Comparison of ENCODE assay signal across 8 mouse cellular contexts in the genomic region with DNA sequence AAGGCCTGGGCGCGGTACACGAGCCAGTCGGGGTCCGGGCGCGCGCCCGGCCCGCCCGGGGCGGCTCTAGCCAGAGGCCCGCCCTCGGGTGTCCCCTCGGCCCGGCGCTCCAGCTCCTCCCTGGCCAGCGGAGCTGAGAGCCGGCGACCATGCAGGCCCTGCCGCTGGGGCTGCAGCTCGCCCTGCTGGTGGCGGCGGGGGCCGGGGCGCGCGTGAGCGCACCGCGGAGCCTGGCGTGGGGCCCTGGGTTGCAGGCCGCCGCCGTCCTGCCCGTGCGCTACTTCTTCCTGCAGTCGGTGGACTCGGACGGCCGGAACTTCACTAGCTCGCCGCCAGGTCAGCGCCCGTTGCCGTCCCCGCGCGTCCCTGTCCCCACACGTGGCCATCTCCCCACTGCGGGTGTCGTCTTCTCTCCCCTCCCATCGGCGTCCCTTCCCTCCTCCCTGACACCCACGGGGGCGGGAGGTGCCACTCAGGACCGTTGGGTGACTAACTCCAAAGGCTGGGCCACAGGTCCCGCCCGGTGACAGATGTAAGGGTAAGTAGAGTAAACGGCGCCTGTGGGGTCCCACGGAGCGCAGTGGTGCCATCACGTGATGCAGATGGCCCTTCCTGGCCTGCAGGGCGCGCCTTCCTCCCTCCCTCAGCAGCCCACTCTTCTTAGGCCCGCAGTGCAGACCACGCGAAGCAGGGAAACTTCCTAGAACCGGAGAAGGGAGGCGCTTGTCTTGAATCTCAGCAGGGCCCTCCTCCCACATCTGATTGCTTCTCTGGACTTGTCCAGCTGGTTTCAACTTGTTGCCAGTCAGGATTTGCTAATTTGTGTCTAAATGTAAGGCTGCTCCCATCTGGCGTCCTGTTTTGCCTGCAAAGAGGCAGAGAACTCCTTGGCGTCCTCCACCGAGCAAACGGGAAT. TPM values are rescaled to one million over a fixed set of nuclear protein-coding genes. Genes with fewer than 3 reads are reported as not detected.
DNase-seq lines count a peak whose midpoint lies in the region; ATAC-seq and TF ChIP-seq lines count a peak whose summit lies in the region.

TSS of gene Kdelc2 (plus strand) at position 75 of the 916 bp plus-strand sequence.

- H3K9me3 ChIP-seq in embryonic facial prominence, embryonic 12.5 days = no peaks in the 10 kb centered on the region
- H3K9me3 ChIP-seq in limb, embryonic 12.5 days = no peaks in the 10 kb centered on the region
- no peaks in the 10 kb centered on the region for H3K9me3 ChIP-seq in midbrain, embryonic 14.5 days (ENCODE audit: control insufficient read depth, low read length)

- WGBS in embryonic facial prominence, embryonic 12.5 days = under 1% methylated on average over 72 of the region's 75 CpGs
- under 1% methylated on average over 74 of the region's 75 CpGs for WGBS in heart, adult 2 months
- WGBS in kidney, adult 2 months = under 1% methylated on average over 75 of the region's 75 CpGs
- WGBS in limb, embryonic 12.5 days = under 1% methylated on average over 72 of the region's 75 CpGs
- under 1% methylated on average over 74 of the region's 75 CpGs for WGBS in midbrain, embryonic 14.5 days
- WGBS in spleen, adult 2 months = 1% methylated on average over 74 of the region's 75 CpGs

- H3K4me3 ChIP-seq in embryonic facial prominence, embryonic 12.5 days = peak within 1 kb of the TSS; percentile 65
- peak within 1 kb of the TSS; percentile 95 for H3K4me3 ChIP-seq in heart, adult 2 months
- peak within 1 kb of the TSS; percentile 72 for H3K4me3 ChIP-seq in kidney, adult 2 months (ENCODE audit: insufficient read depth, low read depth, low read length)
- peak within 1 kb of the TSS; percentile 76 for H3K4me3 ChIP-seq in limb, embryonic 12.5 days (replicated peaks)
- peak within 1 kb of the TSS; percentile 66 for H3K4me3 ChIP-seq in midbrain, embryonic 14.5 days (replicated peaks; ENCODE audit: low read depth, low read length)
- peak within 1 kb of the TSS; percentile 58 for H3K4me3 ChIP-seq in spleen, adult 2 months (ENCODE audit: extremely low read depth, insufficient read depth, insufficient read length)

- H3K4me2 ChIP-seq in embryonic facial prominence, embryonic 12.5 days (replicated peaks) = peak within 1 kb of the TSS; percentile 60
- H3K4me2 ChIP-seq in limb, embryonic 12.5 days = peak within 1 kb of the TSS; percentile 70
- H3K4me2 ChIP-seq in midbrain, embryonic 14.5 days (ENCODE audit: low read length) = peak within 1 kb of the TSS; percentile 77

- TF ChIP-seq CTCF in heart, adult 2 months (IDR thresholded peaks at IDR 0.05) = peak; percentile 25
- no peak for TF ChIP-seq CTCF in kidney, adult 2 months (conservative IDR thresholded peaks at IDR 0.05; ENCODE audit: insufficient read depth, insufficient read length, low read depth, low read length)
- TF ChIP-seq CTCF in spleen, adult 2 months (IDR thresholded peaks at IDR 0.05; ENCODE audit: extremely low read depth, insufficient read depth, insufficient read length, insufficient replicate concordance) = no peak

- H3K27ac ChIP-seq in embryonic facial prominence, embryonic 12.5 days = peak within 1 kb of the TSS; percentile 94
- peak within 1 kb of the TSS; percentile 87 for H3K27ac ChIP-seq in heart, adult 2 months
- H3K27ac ChIP-seq in kidney, adult 2 months (ENCODE audit: insufficient read depth, low read depth, low read length) = peak within 1 kb of the TSS; percentile 90
- H3K27ac ChIP-seq in limb, embryonic 12.5 days = peak within 1 kb of the TSS; percentile 96
- peak within 1 kb of the TSS; percentile 39 for H3K27ac ChIP-seq in midbrain, embryonic 14.5 days (replicated peaks; ENCODE audit: low read depth, low read length)
- H3K27ac ChIP-seq in spleen, adult 2 months (ENCODE audit: insufficient read depth, low read length) = peak within 1 kb of the TSS; percentile 84

- H3K4me1 ChIP-seq in embryonic facial prominence, embryonic 12.5 days = no peaks in the 10 kb centered on the region
- peaks cover 3% of the 10 kb centered on the region for H3K4me1 ChIP-seq in heart, adult 2 months (ENCODE audit: control insufficient read depth, insufficient read depth, low read length)
- H3K4me1 ChIP-seq in kidney, adult 2 months (ENCODE audit: control insufficient read depth, insufficient read depth, low read length) = no peaks in the 10 kb centered on the region
- 0 out of 2 replicates have a peak, but pooled peaks cover 4% of the 10 kb centered on the region for H3K4me1 ChIP-seq in limb, embryonic 12.5 days (replicated peaks)
- H3K4me1 ChIP-seq in midbrain, embryonic 14.5 days (ENCODE audit: control insufficient read depth, insufficient read depth, low read length) = no peaks in the 10 kb centered on the region
- H3K4me1 ChIP-seq in spleen, adult 2 months (ENCODE audit: control insufficient read depth, insufficient read depth, insufficient read length) = peaks cover 3% of the 10 kb centered on the region

- TF ChIP-seq EP300 in heart, adult 2 months (IDR thresholded peaks at IDR 0.05; ENCODE audit: insufficient read depth, low read depth, low read length) = no peak

- no peaks in the 10 kb centered on the region for H3K27me3 ChIP-seq in embryonic facial prominence, embryonic 12.5 days
- no peaks in the 10 kb centered on the region for H3K27me3 ChIP-seq in heart, adult 2 months (ENCODE audit: control insufficient read depth, insufficient read depth, low read length)
- no peaks in the 10 kb centered on the region for H3K27me3 ChIP-seq in kidney, adult 2 months (replicated peaks; ENCODE audit: control insufficient read depth, insufficient read depth, low read length)
- H3K27me3 ChIP-seq in limb, embryonic 12.5 days = no peaks in the 10 kb centered on the region
- no peaks in the 10 kb centered on the region for H3K27me3 ChIP-seq in midbrain, embryonic 14.5 days (ENCODE audit: control insufficient read depth, insufficient read depth, low read length)
- peaks cover 2% of the 10 kb centered on the region; the same call in 1 of the 2 replicates for H3K27me3 ChIP-seq in spleen, adult 2 months (ENCODE audit: control insufficient read depth, insufficient read depth, low read length)

- H3K79me2 ChIP-seq in heart, adult 2 months (replicated peaks; ENCODE audit: control insufficient read depth, insufficient read depth, low read length) = no peaks in the 10 kb centered on the region; the same call in 1 of the 2 replicates

- H3K36me3 ChIP-seq in embryonic facial prominence, embryonic 12.5 days = 0 out of 2 replicates have a peak, but pooled peaks cover 3% of the 10 kb centered on the region
- no peaks in the 10 kb centered on the region for H3K36me3 ChIP-seq in heart, adult 2 months (ENCODE audit: control insufficient read depth, insufficient read depth, low read length)
- H3K36me3 ChIP-seq in kidney, adult 2 months (ENCODE audit: control insufficient read depth, insufficient read depth, low read length) = no peaks in the 10 kb centered on the region
- H3K36me3 ChIP-seq in limb, embryonic 12.5 days = no peaks in the 10 kb centered on the region
- H3K36me3 ChIP-seq in midbrain, embryonic 14.5 days (ENCODE audit: control insufficient read depth, insufficient read depth, low read length) = no peaks in the 10 kb centered on the region
- no peaks in the 10 kb centered on the region for H3K36me3 ChIP-seq in spleen, adult 2 months (ENCODE audit: control insufficient read depth, insufficient read depth, low read length)

- TF ChIP-seq POLR2A in heart, adult 2 months (IDR thresholded peaks at IDR 0.05; ENCODE audit: insufficient read depth, low read depth, low read length) = peak; percentile 76
- no peak for TF ChIP-seq POLR2A in kidney, adult 2 months (IDR thresholded peaks at IDR 0.05; ENCODE audit: low read depth, low read length)
- no peak for TF ChIP-seq POLR2A in spleen, adult 2 months (IDR thresholded peaks at IDR 0.05; ENCODE audit: low read depth, low read length)

- intact Hi-C loops in heart, adult 2 months (cut with DNase I) = loop anchor here (5.0 kb wide), 1 partner anchor 132 kb away; no protein-coding TSS in a partner anchor

- peak within 1 kb of the TSS; percentile 85 for H3K9ac ChIP-seq in embryonic facial prominence, embryonic 12.5 days
- peak within 1 kb of the TSS; percentile 98 for H3K9ac ChIP-seq in heart, adult 2 months (ENCODE audit: low read depth, low read length)
- peak within 1 kb of the TSS; percentile 93 for H3K9ac ChIP-seq in limb, embryonic 12.5 days (replicated peaks)
- H3K9ac ChIP-seq in midbrain, embryonic 14.5 days (replicated peaks; ENCODE audit: low read length) = peak within 1 kb of the TSS; percentile 68

- peak; percentile 96 for ATAC-seq in embryonic facial prominence, embryonic 12.5 days (ENCODE audit: insufficient number of reproducible peaks, insufficient read depth, low FRiP score, low TSS enrichment)
- peak; percentile 97 for ATAC-seq in limb, embryonic 12.5 days (ENCODE audit: insufficient number of reproducible peaks, insufficient read depth, low FRiP score, low TSS enrichment, low read depth)
- peak; percentile 92 for ATAC-seq in midbrain, embryonic 14.5 days (ENCODE audit: low FRiP score, low TSS enrichment)

- peak; percentile 17 to 45 for DNase-seq in spleen, adult 18-20 months
- DNase-seq in spleen, adult 12 weeks (ENCODE audit: low spot score) = no peak
- peak; percentile 85 to 87 for DNase-seq in heart, adult 2 months
- DNase-seq in kidney, adult 2 months = peak; percentile 90
- DNase-seq in midbrain, embryonic 14.5 days = peak; percentile 82
- DNase-seq in spleen, adult 2 months (ENCODE audit: low read depth in 1 of 2, low spot score in 2 of 2) = peak in 1 of 2 experiments; percentile 22

RNA-seq across cellular contexts. Expression of gene Kdelc2, which starts in this region (rescaled TPM):
- polyA plus RNA-seq in embryonic facial prominence, embryonic 12.5 days (2016; fragmentation: Nextera tagmentation; extraction: Ambion mirVana) = 18.4 and 21.3 TPM in 2 replicates
- total RNA-seq in heart, adult 2 months (2021) = 1 to 10 TPM; 6.6 to 8.4 TPM
- 3.7 and 5.4 TPM in 2 replicates for polyA plus RNA-seq in heart, adult 2 months (2012; rRNA removed)
- 3.5 and 4.3 TPM in 2 replicates for polyA plus RNA-seq in kidney, adult 2 months (2012; rRNA removed)
- polyA plus RNA-seq in limb, embryonic 12.5 days (2016; fragmentation: Nextera tagmentation; extraction: Ambion mirVana) = 15.9 TPM in 2 replicates
- polyA plus RNA-seq in midbrain, embryonic 14.5 days (2014; fragmentation: Nextera tagmentation; extraction: Ambion mirVana) = 2.0 and 5.5 TPM in 2 replicates
- 1.7 and 1.9 TPM in 2 replicates for polyA plus RNA-seq in spleen, adult 2 months (2012; rRNA removed)

Comparison
In these comparisons a context has a peak if more than half of its experiments do, and no peak if none do; other contexts are left out.
1. H3K27ac ChIP-seq: peak in every context shown above with its lines; median percentile 96 in limb, embryonic 12.5 days; 94 in embryonic facial prominence, embryonic 12.5 days; 90 in kidney, adult 2 months; 87 in heart, adult 2 months; 84 in spleen, adult 2 months; 39 in midbrain, embryonic 14.5 days.